Mouse (Mus musculus): ENCODE data around the gene Iqgap2. TPM values are rescaled to one million over a fixed set of nuclear protein-coding genes. Genes with fewer than 3 reads are reported as not detected.

Gene Iqgap2
- polyA plus RNA-seq (2014; fragmentation: Illumina TruSeq; extraction: RNeasy Lipid Tissue Mini Kit (QIAGEN cat#74804); ENCODE audit: low read depth, low replicate concordance): 190 TPM

GRCm38 (mm10) chr13:95891491-95891925, at the start of gene Iqgap2:
Gene Iqgap2 (minus strand): TSS chr13:95891922.

GRCm38 (mm10) chr13:95696654-95697163, 195.0 kb downstream of the Iqgap2 start, which contains the start of gene F2rl2:
Gene F2rl2 (plus strand): TSS chr13:95696853.

GRCm38 (mm10) chr13:95618309-95618712, 273.4 kb downstream of the Iqgap2 start, which contains the start of gene F2r:
Gene F2r (minus strand): TSS chr13:95618487.

Other genes with a start within 250 kb of the Iqgap2 start
- gene F2rl2, start 195.1 kb downstream of the Iqgap2 start, polyA plus RNA-seq (2014; fragmentation: Illumina TruSeq; extraction: RNeasy Lipid Tissue Mini Kit (QIAGEN cat#74804); ENCODE audit: low read depth, low replicate concordance): 0.82 TPM
- 24.7 TPM for gene Gm20075, start 189.5 kb upstream of the Iqgap2 start, polyA plus RNA-seq (2014; fragmentation: Illumina TruSeq; extraction: RNeasy Lipid Tissue Mini Kit (QIAGEN cat#74804); ENCODE audit: low read depth, low replicate concordance)
- gene Gm17190, start 190.1 kb upstream of the Iqgap2 start, polyA plus RNA-seq (2014; fragmentation: Illumina TruSeq; extraction: RNeasy Lipid Tissue Mini Kit (QIAGEN cat#74804); ENCODE audit: low read depth, low replicate concordance): not detected
- gene Sv2c, start 240.7 kb upstream of the Iqgap2 start, polyA plus RNA-seq (2014; fragmentation: Illumina TruSeq; extraction: RNeasy Lipid Tissue Mini Kit (QIAGEN cat#74804); ENCODE audit: low read depth, low replicate concordance): 1.8 TPM

All from adrenal gland, adult 10 weeks (tissue).